Mouse (Mus musculus): ENCODE data around the gene Ripor3. TPM values are rescaled to one million over a fixed set of nuclear protein-coding genes. Genes with fewer than 3 reads are reported as not detected.
A peak's percentile ranks its signal among the peaks of the same experiment; 100 is the strongest.

The Ripor3 gene
- polyA plus RNA-seq, 1 experiment from 2014 or later, result 0.37 TPM

DNA sequence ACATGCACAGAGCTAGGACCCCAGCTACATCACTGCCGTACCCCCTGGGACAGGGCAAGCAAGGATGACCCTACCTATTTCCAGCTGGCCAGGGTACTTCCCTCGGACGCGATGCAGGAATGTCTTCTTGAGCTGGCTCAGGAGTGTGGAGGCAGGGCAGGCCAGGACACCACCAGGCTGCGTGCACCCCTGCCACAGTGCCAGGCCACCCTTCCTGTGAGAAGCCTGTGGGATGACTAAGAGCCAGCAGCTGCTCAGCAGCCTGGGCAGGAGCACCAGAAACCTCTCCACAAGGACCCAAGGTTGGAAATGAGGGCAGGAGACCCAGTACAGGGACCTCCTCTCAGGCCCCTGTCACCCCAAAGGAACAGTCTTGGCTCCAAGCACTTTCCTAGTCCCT, 26.0 kb downstream of the Ripor3 start:
- H3K4me3 ChIP-seq (replicated peaks; ENCODE audit: low read length), result no peak overlapping the region
- no peak overlapping the region for H3K27ac ChIP-seq (ENCODE audit: low read length)
- WGBS, result 90% methylated on average over 5 of the region's 5 CpGs
- H3K4me2 ChIP-seq (ENCODE audit: low read length), result no peak overlapping the region
- H3K36me3 ChIP-seq (ENCODE audit: control insufficient read depth, insufficient read depth), result no peaks in the 10 kb centered on the region
- H3K9ac ChIP-seq (replicated peaks; ENCODE audit: low read depth, low read length), result no peak overlapping the region
- no peaks in the 10 kb centered on the region for H3K27me3 ChIP-seq (replicated peaks; ENCODE audit: control insufficient read depth, insufficient read depth, low read length)
- H3K9me3 ChIP-seq (ENCODE audit: control insufficient read depth, low read length), result no peaks in the 10 kb centered on the region
- no peak for ATAC-seq
- peaks cover 4% of the 10 kb centered on the region for H3K4me1 ChIP-seq (replicated peaks; ENCODE audit: control insufficient read depth, insufficient read depth, low read length)

- 55% methylated on average over 9 of the region's 9 CpGs for WGBS
- Histone ChIP-seq H3K27ac (ENCODE audit: low read length) (no peak overlapping the region), H3K4me1 (replicated peaks; ENCODE audit: control insufficient read depth, insufficient read depth, low read length) (no peaks in the 10 kb centered on the region), H3K9ac (replicated peaks; ENCODE audit: low read depth, low read length) (no peak overlapping the region), H3K9me3 (ENCODE audit: control insufficient read depth, low read length) (no peaks in the 10 kb centered on the region), H3K27me3 (replicated peaks; ENCODE audit: control insufficient read depth, insufficient read depth, low read length) (no peaks in the 10 kb centered on the region), H3K4me2 (ENCODE audit: low read length) (no peak overlapping the region), H3K36me3 (ENCODE audit: control insufficient read depth, insufficient read depth) (no peaks in the 10 kb centered on the region), H3K4me3 (replicated peaks; ENCODE audit: low read length) (no peak overlapping the region)
- ATAC-seq, result no peak
Measured at GRCm38 (mm10) chr2:167982646-167983045, 27.8 kb downstream of the Ripor3 start.

GRCm38 (mm10) chr2:167980391-167980790, 30.0 kb downstream of the Ripor3 start:
- H3K9me3 ChIP-seq (ENCODE audit: control insufficient read depth, low read length), result no peaks in the 10 kb centered on the region
- no peaks in the 10 kb centered on the region for H3K27me3 ChIP-seq (replicated peaks; ENCODE audit: control insufficient read depth, insufficient read depth, low read length)
- peaks cover 9% of the 10 kb centered on the region for H3K36me3 ChIP-seq (ENCODE audit: control insufficient read depth, insufficient read depth)
- no peak overlapping the region for H3K27ac ChIP-seq (ENCODE audit: low read length)
- no peak overlapping the region for H3K4me3 ChIP-seq (replicated peaks; ENCODE audit: low read length)
- H3K4me1 ChIP-seq (replicated peaks; ENCODE audit: control insufficient read depth, insufficient read depth, low read length), result no peaks in the 10 kb centered on the region
- WGBS, result 89% methylated on average over 10 of the region's 10 CpGs
- no peak overlapping the region for H3K4me2 ChIP-seq (ENCODE audit: low read length)
- no peak for ATAC-seq
- H3K9ac ChIP-seq (replicated peaks; ENCODE audit: low read depth, low read length), result no peak overlapping the region

DNA sequence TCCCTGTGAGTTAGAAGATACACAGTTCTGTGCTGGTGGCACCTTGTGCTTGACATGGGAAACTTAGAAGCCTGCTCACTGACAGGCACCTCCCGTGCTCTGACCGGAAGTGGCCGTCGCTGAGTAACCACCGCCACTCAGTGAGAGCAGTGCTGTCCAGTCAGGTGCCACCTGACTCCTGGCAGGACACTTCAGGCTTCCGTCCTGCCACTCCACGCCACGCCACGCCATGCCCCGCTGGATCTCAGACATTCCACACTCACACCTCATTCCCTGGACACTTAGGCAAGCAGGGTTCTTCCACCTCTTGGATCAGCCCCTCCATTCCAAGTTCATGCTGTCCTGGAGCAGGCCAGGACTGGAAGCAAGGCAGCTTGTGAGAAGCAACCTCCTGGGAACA, 32.1 kb downstream of the Ripor3 start:
- no peaks in the 10 kb centered on the region for H3K27me3 ChIP-seq (replicated peaks; ENCODE audit: control insufficient read depth, insufficient read depth, low read length)
- no peak overlapping the region for H3K27ac ChIP-seq (ENCODE audit: low read length)
- H3K4me1 ChIP-seq (replicated peaks; ENCODE audit: control insufficient read depth, insufficient read depth, low read length), result no peaks in the 10 kb centered on the region
- WGBS, result 96% methylated on average over 10 of the region's 10 CpGs
- ATAC-seq, result no peak
- no peak overlapping the region for H3K4me2 ChIP-seq (ENCODE audit: low read length)
- H3K9ac ChIP-seq (replicated peaks; ENCODE audit: low read depth, low read length), result no peak overlapping the region
- H3K36me3 ChIP-seq (ENCODE audit: control insufficient read depth, insufficient read depth), result peaks cover 16% of the 10 kb centered on the region
- no peaks in the 10 kb centered on the region for H3K9me3 ChIP-seq (ENCODE audit: control insufficient read depth, low read length)
- no peak overlapping the region for H3K4me3 ChIP-seq (replicated peaks; ENCODE audit: low read length)

DNA sequence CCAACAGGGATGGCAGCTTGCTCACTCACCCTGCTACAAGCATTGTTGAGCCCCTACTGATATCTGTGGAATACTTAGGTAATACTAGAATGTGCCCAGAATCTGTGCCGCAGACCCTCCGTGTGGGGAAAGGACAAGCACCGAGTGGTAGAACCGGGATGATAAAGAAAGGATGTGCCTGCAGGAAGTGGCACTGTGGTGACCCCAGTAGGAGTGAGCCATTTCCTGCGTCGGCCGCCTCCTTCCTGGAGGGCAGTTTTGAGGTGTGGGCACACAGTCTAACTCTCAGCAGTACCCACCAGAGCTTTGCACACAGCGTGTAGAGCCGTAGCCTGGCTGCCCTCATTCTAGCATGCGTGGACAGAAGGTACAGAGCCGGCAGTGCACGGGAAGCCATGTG, 34.7 kb downstream of the Ripor3 start:
- peaks cover 19% of the 10 kb centered on the region for H3K36me3 ChIP-seq (ENCODE audit: control insufficient read depth, insufficient read depth)
- H3K27ac ChIP-seq (ENCODE audit: low read length), result no peak overlapping the region
- no peak overlapping the region for H3K9ac ChIP-seq (replicated peaks; ENCODE audit: low read depth, low read length)
- H3K4me1 ChIP-seq (replicated peaks; ENCODE audit: control insufficient read depth, insufficient read depth, low read length), result no peaks in the 10 kb centered on the region
- no peak overlapping the region for H3K4me2 ChIP-seq (ENCODE audit: low read length)
- WGBS, result 93% methylated on average over 12 of the region's 12 CpGs
- H3K9me3 ChIP-seq (ENCODE audit: control insufficient read depth, low read length), result no peaks in the 10 kb centered on the region
- H3K27me3 ChIP-seq (replicated peaks; ENCODE audit: control insufficient read depth, insufficient read depth, low read length), result no peaks in the 10 kb centered on the region
- ATAC-seq, result no peak
- H3K4me3 ChIP-seq (replicated peaks; ENCODE audit: low read length), result no peak overlapping the region

DNA sequence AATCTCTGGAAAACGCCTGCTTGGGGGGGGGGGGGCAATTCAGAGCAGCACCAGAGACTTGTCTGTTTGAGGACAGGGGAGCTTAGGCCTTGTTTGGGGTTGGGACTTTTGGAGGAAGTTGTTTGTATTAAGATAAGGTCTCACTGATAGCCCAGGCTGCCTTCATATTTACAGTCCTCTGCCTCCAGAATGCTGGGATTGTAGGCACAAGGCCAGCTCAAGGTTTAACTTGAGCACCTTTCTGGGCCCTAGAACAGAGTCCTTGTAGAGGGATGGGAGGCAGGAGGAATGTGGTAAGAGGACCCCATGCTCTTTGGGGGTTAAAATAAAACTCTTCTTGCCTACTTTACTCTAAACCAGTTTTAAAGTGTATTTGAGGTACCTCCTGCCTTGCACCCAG, 37.6 kb downstream of the Ripor3 start:
- H3K4me3 ChIP-seq (replicated peaks; ENCODE audit: low read length), result no peak overlapping the region
- no peak overlapping the region for H3K4me2 ChIP-seq (ENCODE audit: low read length)
- no peaks in the 10 kb centered on the region for H3K27me3 ChIP-seq (replicated peaks; ENCODE audit: control insufficient read depth, insufficient read depth, low read length)
- WGBS, result 40% methylated on average over 1 of the region's 1 CpGs
- H3K36me3 ChIP-seq (ENCODE audit: control insufficient read depth, insufficient read depth), result peaks cover 23% of the 10 kb centered on the region
- H3K9ac ChIP-seq (replicated peaks; ENCODE audit: low read depth, low read length), result no peak overlapping the region
- no peak for ATAC-seq
- H3K9me3 ChIP-seq (ENCODE audit: control insufficient read depth, low read length), result no peaks in the 10 kb centered on the region
- no peak overlapping the region for H3K27ac ChIP-seq (ENCODE audit: low read length)
- H3K4me1 ChIP-seq (replicated peaks; ENCODE audit: control insufficient read depth, insufficient read depth, low read length), result peaks cover 10% of the 10 kb centered on the region

GRCm38 (mm10) chr2:167972146-167972545, 38.3 kb downstream of the Ripor3 start:
- Histone ChIP-seq H3K27ac (ENCODE audit: low read length) (no peak overlapping the region), H3K9ac (replicated peaks; ENCODE audit: low read depth, low read length) (no peak overlapping the region), H3K4me1 (replicated peaks; ENCODE audit: control insufficient read depth, insufficient read depth, low read length) (peaks cover 10% of the 10 kb centered on the region), H3K36me3 (ENCODE audit: control insufficient read depth, insufficient read depth) (peaks cover 22% of the 10 kb centered on the region), H3K4me3 (replicated peaks; ENCODE audit: low read length) (no peak overlapping the region), H3K9me3 (ENCODE audit: control insufficient read depth, low read length) (no peaks in the 10 kb centered on the region), H3K27me3 (replicated peaks; ENCODE audit: control insufficient read depth, insufficient read depth, low read length) (no peaks in the 10 kb centered on the region), H3K4me2 (ENCODE audit: low read length) (no peak overlapping the region)
- 81% methylated on average over 5 of the region's 5 CpGs for WGBS
- ATAC-seq, result no peak

GRCm38 (mm10) chr2:167969851-167970541, 40.4 kb downstream of the Ripor3 start:
- Histone ChIP-seq H3K36me3 (ENCODE audit: control insufficient read depth, insufficient read depth) (peaks cover 27% of the 10 kb centered on the region), H3K27me3 (replicated peaks; ENCODE audit: control insufficient read depth, insufficient read depth, low read length) (no peaks in the 10 kb centered on the region), H3K4me1 (replicated peaks; ENCODE audit: control insufficient read depth, insufficient read depth, low read length) (peaks cover 10% of the 10 kb centered on the region), H3K9ac (replicated peaks; ENCODE audit: low read depth, low read length) (no peak overlapping the region), H3K9me3 (ENCODE audit: control insufficient read depth, low read length) (no peaks in the 10 kb centered on the region), H3K4me3 (replicated peaks; ENCODE audit: low read length) (no peak overlapping the region), H3K4me2 (ENCODE audit: low read length) (no peak overlapping the region), H3K27ac (ENCODE audit: low read length) (no peak overlapping the region)
- 49% methylated on average over 10 of the region's 10 CpGs for WGBS
- ATAC-seq, result peak; percentile 36; the same call in 1 of the 2 replicates

- H3K4me3 ChIP-seq (replicated peaks; ENCODE audit: low read length), result no peak overlapping the region
- 95% methylated on average over 7 of the region's 7 CpGs for WGBS
- no peaks in the 10 kb centered on the region for H3K27me3 ChIP-seq (replicated peaks; ENCODE audit: control insufficient read depth, insufficient read depth, low read length)
- no peaks in the 10 kb centered on the region for H3K9me3 ChIP-seq (ENCODE audit: control insufficient read depth, low read length)
- H3K4me1 ChIP-seq (replicated peaks; ENCODE audit: control insufficient read depth, insufficient read depth, low read length), result peaks cover 10% of the 10 kb centered on the region
- no peak overlapping the region for H3K4me2 ChIP-seq (ENCODE audit: low read length)
- H3K9ac ChIP-seq (replicated peaks; ENCODE audit: low read depth, low read length), result no peak overlapping the region
- H3K36me3 ChIP-seq (ENCODE audit: control insufficient read depth, insufficient read depth), result peaks cover 22% of the 10 kb centered on the region
- ATAC-seq, result no peak
- no peak overlapping the region for H3K27ac ChIP-seq (ENCODE audit: low read length)
Measured at GRCm38 (mm10) chr2:167968504-167968903, 41.9 kb downstream of the Ripor3 start.

DNA sequence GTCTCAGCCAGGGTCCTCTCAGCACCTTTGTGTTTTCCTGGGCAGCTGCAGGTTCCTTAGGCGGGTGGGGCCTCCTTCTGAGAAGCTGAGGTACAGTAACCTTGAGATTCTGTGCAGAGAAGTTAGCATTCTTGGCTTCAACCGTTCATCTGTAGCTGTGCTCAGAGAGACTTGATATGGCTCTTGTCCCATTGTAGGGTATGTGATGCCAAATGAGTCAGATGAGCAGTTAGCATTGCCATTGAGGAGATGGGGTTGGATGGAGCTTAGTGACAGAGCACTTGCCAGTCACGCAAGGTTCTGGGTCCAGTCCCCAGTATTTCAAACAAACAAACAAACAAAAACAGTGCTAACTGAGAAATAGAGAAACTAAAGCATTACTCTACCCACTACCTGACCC, 44.5 kb downstream of the Ripor3 start:
- H3K36me3 ChIP-seq (ENCODE audit: control insufficient read depth, insufficient read depth), result peaks cover 19% of the 10 kb centered on the region
- ATAC-seq, result no peak
- no peak overlapping the region for H3K9ac ChIP-seq (replicated peaks; ENCODE audit: low read depth, low read length)
- no peak overlapping the region for H3K4me3 ChIP-seq (replicated peaks; ENCODE audit: low read length)
- 77% methylated on average over 3 of the region's 3 CpGs for WGBS
- no peak overlapping the region for H3K27ac ChIP-seq (ENCODE audit: low read length)
- H3K9me3 ChIP-seq (ENCODE audit: control insufficient read depth, low read length), result no peaks in the 10 kb centered on the region
- peaks cover 10% of the 10 kb centered on the region for H3K4me1 ChIP-seq (replicated peaks; ENCODE audit: control insufficient read depth, insufficient read depth, low read length)
- no peak overlapping the region for H3K4me2 ChIP-seq (ENCODE audit: low read length)
- H3K27me3 ChIP-seq (replicated peaks; ENCODE audit: control insufficient read depth, insufficient read depth, low read length), result no peaks in the 10 kb centered on the region
